Mouse (Mus musculus) neural tube, embryonic 11.5 days (tissue): ENCODE results near the gene Pam. TPM values are rescaled to one million over a fixed set of nuclear protein-coding genes. Genes with fewer than 3 reads are reported as not detected.

ENCODE experiments used
- ATAC-seq: fragments of 200-750 bp; cut with Nextera tagmentation; 2 replicates; pipeline ENCODE4 v1.8.0; 2017; ENCODE audit warnings: moderate number of reproducible peaks, mild to moderate bottlenecking, moderate TSS enrichment, moderate library complexity; ENCODE audit not compliant: insufficient read depth, low FRiP score, low TSS enrichment
- DNase-seq: peaks from one replicate; pipeline ENCODE4 v3.0.0-alpha.2; 2015; ENCODE audit warnings: low spot score
- H3K27ac ChIP-seq: fragments of 300-500 bp; sonication (generic); 2 replicates; pipeline ENCODE4 v1.5.1; 2014; ENCODE audit warnings: low read depth, mild to moderate bottlenecking, low read length
- H3K27me3 ChIP-seq: fragments of 300-500 bp; sonication (generic); 2 replicates; pipeline ENCODE4 v1.6.1; 2014; ENCODE audit warnings: mild to moderate bottlenecking, low read length, mixed read lengths; ENCODE audit not compliant: control insufficient read depth, insufficient read depth
- H3K36me3 ChIP-seq: fragments of 300-500 bp; sonication (generic); 2 replicates; pipeline ENCODE4 v1.6.1; 2014; ENCODE audit warnings: mild to moderate bottlenecking, low read length, moderate library complexity, mixed read lengths; ENCODE audit not compliant: control insufficient read depth, insufficient read depth
- H3K4me1 ChIP-seq: fragments of 300-500 bp; sonication (generic); 2 replicates; pipeline ENCODE4 v1.6.1; 2014; ENCODE audit warnings: low read length, mixed read lengths; ENCODE audit not compliant: control insufficient read depth, insufficient read depth
- H3K4me2 ChIP-seq: fragments of 300-500 bp; sonication (generic); 2 replicates; pipeline ENCODE4 v1.6.1; 2014; ENCODE audit warnings: low read depth, mild to moderate bottlenecking, moderate library complexity
- H3K4me3 ChIP-seq: fragments of 300-500 bp; sonication (generic); 2 replicates; pipeline ENCODE4 v1.5.1; 2014; ENCODE audit warnings: low read depth, low read length
- H3K9ac ChIP-seq: fragments of 300-500 bp; sonication (generic); 2 replicates; pipeline ENCODE4 v1.6.1; 2014; ENCODE audit warnings: mild to moderate bottlenecking, low read length
- H3K9me3 ChIP-seq: fragments of 300-500 bp; sonication (generic); 2 replicates; pipeline ENCODE4 v1.6.1; 2016; ENCODE audit warnings: low read length; ENCODE audit not compliant: control insufficient read depth
- WGBS: fragments of 180-500 bp; shearing (Covaris S2); extraction: QIAGEN DNeasy Blood & Tissue Kit; methylation state at CpG from one replicate; pipeline ENCODE4 v1.1.7; 2014; 5-methylcytosine and 5-hydroxymethylcytosine counted together
- polyA plus RNA-seq: library from polyadenylated mRNA; unstranded; fragments of >200 nt; fragmentation: Nextera tagmentation; extraction: Ambion mirVana; gene quantifications from 2 replicates; pipeline ENCODE4 v1.2.1, GENCODE M21; 2014

Pam gene
- polyA plus RNA-seq, 1 experiment from 2014 or later: 18.8 TPM

DNA sequence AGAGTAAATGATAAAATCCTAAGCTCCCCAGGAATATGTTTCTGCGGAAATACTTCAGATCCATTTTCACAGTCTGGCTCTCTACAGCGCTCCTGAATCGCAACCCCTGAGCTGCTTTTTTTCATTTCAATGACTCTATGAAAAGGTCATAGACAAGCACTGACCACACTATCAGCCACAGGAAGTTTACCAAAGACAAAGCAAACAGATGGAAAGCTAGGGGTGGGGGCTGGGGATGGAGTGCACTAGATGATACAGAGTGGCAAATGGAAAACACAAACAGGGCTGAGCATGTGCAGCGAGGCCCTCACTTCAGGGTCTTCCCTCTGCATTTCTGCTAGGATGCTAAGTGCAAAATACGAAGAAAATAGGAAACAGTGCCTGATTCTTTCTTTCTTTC, 273.2 kb downstream of the Pam start:
- no peak for DNase-seq

DNA sequence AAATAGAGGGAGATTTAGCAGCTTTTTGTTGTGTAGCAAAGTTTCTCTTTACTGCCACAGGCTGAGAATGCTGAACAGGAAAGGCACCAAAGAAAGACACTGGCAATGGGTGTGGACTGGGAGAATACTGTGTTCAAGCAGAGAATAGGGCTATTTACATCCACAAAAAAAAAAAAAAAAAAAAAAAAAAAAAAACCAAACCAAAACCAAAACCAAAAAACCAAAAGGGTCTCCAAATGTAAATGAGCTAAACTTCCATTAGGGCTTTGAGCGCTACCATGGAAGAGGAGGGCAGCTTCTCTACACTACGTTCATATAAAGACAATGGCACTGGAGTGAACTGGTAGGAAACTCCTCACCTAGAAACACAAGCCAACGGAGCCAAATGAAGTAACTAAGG, 274.2 kb downstream of the Pam start:
- 91% methylated on average over 3 of the region's 3 CpGs for WGBS
- H3K27me3 ChIP-seq: no peaks in the 10 kb centered on the region
- no peak overlapping the region for H3K27ac ChIP-seq
- no peak for DNase-seq
- no peaks in the 10 kb centered on the region for H3K36me3 ChIP-seq
- H3K4me1 ChIP-seq: no peaks in the 10 kb centered on the region
- no peak overlapping the region for H3K4me3 ChIP-seq
- no peak for ATAC-seq
- H3K9ac ChIP-seq: no peak overlapping the region
- H3K9me3 ChIP-seq: no peaks in the 10 kb centered on the region
- H3K4me2 ChIP-seq: no peak overlapping the region

More for the DNA sequence above, 273.2 kb downstream of the Pam start:
- Histone ChIP-seq H3K36me3 (no peaks in the 10 kb centered on the region), H3K9me3 (no peaks in the 10 kb centered on the region), H3K4me2 (no peak overlapping the region), H3K4me3 (no peak overlapping the region), H3K27ac (no peak overlapping the region), H3K27me3 (no peaks in the 10 kb centered on the region), H3K4me1 (no peaks in the 10 kb centered on the region), H3K9ac (no peak overlapping the region)
- ATAC-seq: no peak
- WGBS: 87% methylated on average over 5 of the region's 5 CpGs

GRCm38 (mm10) chr1:97809255-97809912, 286.1 kb downstream of the Pam start:
- no peaks in the 10 kb centered on the region for H3K27me3 ChIP-seq
- no peak overlapping the region for H3K4me3 ChIP-seq
- H3K27ac ChIP-seq: no peak overlapping the region
- H3K9me3 ChIP-seq: no peaks in the 10 kb centered on the region
- WGBS: 58% methylated on average over 2 of the region's 2 CpGs
- ATAC-seq: no peak
- no peak overlapping the region for H3K9ac ChIP-seq
- no peaks in the 10 kb centered on the region for H3K36me3 ChIP-seq
- no peak for DNase-seq
- H3K4me2 ChIP-seq: no peak overlapping the region
- no peaks in the 10 kb centered on the region for H3K4me1 ChIP-seq

DNA sequence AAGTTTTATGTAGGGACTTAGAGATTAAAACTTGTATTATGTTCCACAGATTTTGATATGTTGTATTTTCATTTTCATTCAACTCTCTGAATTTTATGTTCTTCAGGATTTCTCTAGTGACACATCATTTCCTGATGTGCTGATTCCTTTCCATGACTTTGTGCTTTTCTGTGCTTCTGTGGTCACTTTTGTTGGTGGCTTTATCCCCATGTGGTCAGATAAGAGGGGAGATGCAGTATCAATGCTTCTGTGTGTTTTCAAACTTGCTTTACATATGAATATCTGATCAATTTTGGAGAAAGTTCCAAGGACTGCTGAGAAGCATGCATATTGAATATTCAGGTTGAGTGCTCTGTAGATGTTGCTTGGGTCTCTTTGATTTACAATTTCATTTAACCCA, 290.9 kb downstream of the Pam start:
- Histone ChIP-seq H3K36me3 (no peaks in the 10 kb centered on the region), H3K27me3 (no peaks in the 10 kb centered on the region), H3K4me3 (no peak overlapping the region), H3K27ac (no peak overlapping the region), H3K4me2 (no peak overlapping the region), H3K4me1 (no peaks in the 10 kb centered on the region), H3K9ac (no peak overlapping the region), H3K9me3 (no peaks in the 10 kb centered on the region)
- DNase-seq (no peak), ATAC-seq (no peak)

- DNase-seq (no peak), ATAC-seq (no peak)
- no peak overlapping the region for H3K4me2 ChIP-seq
- H3K9me3 ChIP-seq: no peaks in the 10 kb centered on the region
- no peaks in the 10 kb centered on the region for H3K4me1 ChIP-seq
- H3K36me3 ChIP-seq: no peaks in the 10 kb centered on the region
- no peak overlapping the region for H3K4me3 ChIP-seq
- 61% methylated on average over 4 of the region's 4 CpGs for WGBS
- H3K9ac ChIP-seq: no peak overlapping the region
- no peak overlapping the region for H3K27ac ChIP-seq
- H3K27me3 ChIP-seq: no peaks in the 10 kb centered on the region
These were observed 293.1 kb downstream of the Pam start for GRCm38 (mm10) chr1:97802207-97802902.

GRCm38 (mm10) chr1:97795936-97796335, 299.5 kb downstream of the Pam start:
- Histone ChIP-seq H3K27me3 (no peaks in the 10 kb centered on the region), H3K9me3 (no peaks in the 10 kb centered on the region), H3K9ac (no peak overlapping the region), H3K4me3 (no peak overlapping the region), H3K27ac (no peak overlapping the region), H3K4me2 (no peak overlapping the region), H3K4me1 (no peaks in the 10 kb centered on the region), H3K36me3 (no peaks in the 10 kb centered on the region)
- DNase-seq (no peak), ATAC-seq (no peak)
- 92% methylated on average over 9 of the region's 9 CpGs for WGBS

DNA sequence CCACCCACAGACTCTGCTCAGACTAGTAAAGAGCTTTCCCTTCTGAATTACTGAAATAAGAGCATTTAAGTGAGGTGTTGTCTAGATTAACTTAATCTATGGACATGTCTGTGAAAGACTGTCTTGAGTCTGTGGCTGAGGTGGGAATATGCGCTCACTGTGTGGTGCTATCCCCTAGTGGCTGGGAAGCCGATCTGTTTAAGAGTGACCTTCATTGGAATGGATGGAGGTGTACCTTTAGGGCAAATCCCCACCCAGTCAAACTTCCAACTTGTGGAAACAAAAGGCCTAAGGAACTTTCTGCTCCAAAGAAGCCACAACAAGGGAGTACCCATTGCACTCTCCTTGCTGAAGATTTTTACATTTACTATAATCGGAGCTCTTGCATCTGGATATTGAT, 301.3 kb downstream of the Pam start:
- DNase-seq (no peak), ATAC-seq (no peak)
- no peak overlapping the region for H3K4me3 ChIP-seq
- H3K27ac ChIP-seq: no peak overlapping the region
- H3K9ac ChIP-seq: no peak overlapping the region
- H3K36me3 ChIP-seq: no peaks in the 10 kb centered on the region
- H3K4me1 ChIP-seq: no peaks in the 10 kb centered on the region
- 89% methylated on average over 3 of the region's 3 CpGs for WGBS
- no peak overlapping the region for H3K4me2 ChIP-seq
- no peaks in the 10 kb centered on the region for H3K9me3 ChIP-seq
- no peaks in the 10 kb centered on the region for H3K27me3 ChIP-seq

DNA sequence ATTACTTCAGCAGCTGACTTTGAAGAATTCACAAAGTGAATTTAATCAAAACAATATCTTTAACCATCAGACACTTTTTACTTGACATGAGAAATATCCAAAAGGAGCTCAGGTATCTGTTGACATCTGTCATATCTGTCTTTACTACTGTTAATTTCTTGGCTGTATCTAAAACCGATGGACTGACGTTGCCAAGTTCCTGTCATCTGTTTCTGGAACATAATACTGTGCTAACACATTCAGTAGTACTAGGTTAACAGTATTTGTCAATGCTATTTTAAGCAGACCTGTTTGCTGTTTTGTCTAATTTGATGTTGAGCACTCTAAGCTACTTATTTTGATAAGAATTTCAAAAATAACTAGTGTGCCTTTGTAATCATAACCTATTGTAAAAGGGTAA, 307.0 kb downstream of the Pam start:
- no peak for ATAC-seq
- H3K36me3 ChIP-seq: no peaks in the 10 kb centered on the region

GRCm38 (mm10) chr1:97787674-97788073, 307.8 kb downstream of the Pam start:
- H3K4me3 ChIP-seq: no peak overlapping the region
- H3K4me2 ChIP-seq: no peak overlapping the region
- 92% methylated on average over 3 of the region's 3 CpGs for WGBS
- no peak overlapping the region for H3K27ac ChIP-seq
- H3K9me3 ChIP-seq: no peaks in the 10 kb centered on the region
- DNase-seq (no peak), ATAC-seq (no peak)
- H3K9ac ChIP-seq: no peak overlapping the region
- H3K4me1 ChIP-seq: no peaks in the 10 kb centered on the region
- no peaks in the 10 kb centered on the region for H3K27me3 ChIP-seq
- no peaks in the 10 kb centered on the region for H3K36me3 ChIP-seq

More for the DNA sequence above, 307.0 kb downstream of the Pam start:
- Histone ChIP-seq H3K27me3 (no peaks in the 10 kb centered on the region), H3K4me3 (no peak overlapping the region), H3K4me2 (no peak overlapping the region), H3K27ac (no peak overlapping the region), H3K9me3 (no peaks in the 10 kb centered on the region), H3K9ac (no peak overlapping the region), H3K4me1 (no peaks in the 10 kb centered on the region)
- 92% methylated on average over 2 of the region's 2 CpGs for WGBS
- no peak for DNase-seq
